Mouse (Mus musculus) hindbrain, postnatal 0 days (tissue): ENCODE measurements at regions not wholly inside any gene's neighbourhood (a gene's known extent, or its start where the extent isn't known, plus 50 kb on each side); places are given as distances from the start of the nearest gene placed in this dataset.

Source experiments
- ATAC-seq: fragments of 200-750 bp; cut with Nextera tagmentation; 2 replicates; pipeline ENCODE4 v1.8.0; 2017; ENCODE audit warnings: mild to moderate bottlenecking, moderate TSS enrichment, moderate library complexity
- DNase-seq: peaks from one replicate; pipeline ENCODE4 v3.0.0-alpha.2; 2015; ENCODE audit warnings: low spot score
- H3K27ac ChIP-seq: fragments of 300-500 bp; sonication (generic); 2 replicates; pipeline ENCODE4 v1.5.1; 2014; ENCODE audit warnings: mild to moderate bottlenecking
- H3K27me3 ChIP-seq: fragments of 300-500 bp; sonication (generic); 2 replicates; pipeline ENCODE4 v1.6.1; 2014; ENCODE audit warnings: low read length, mixed read lengths; ENCODE audit not compliant: insufficient read depth
- H3K36me3 ChIP-seq: fragments of 300-500 bp; sonication (generic); 2 replicates; pipeline ENCODE4 v1.6.1; 2014; ENCODE audit warnings: low read length, mixed read lengths; ENCODE audit not compliant: insufficient read depth
- H3K4me1 ChIP-seq: fragments of 300-500 bp; sonication (generic); 2 replicates; pipeline ENCODE4 v1.6.1; 2014; ENCODE audit warnings: antibody characterized with exemption, low read length, mixed read lengths; ENCODE audit not compliant: insufficient read depth
- H3K4me2 ChIP-seq: fragments of 300-500 bp; sonication (generic); 2 replicates; pipeline ENCODE4 v1.6.1; 2014; ENCODE audit warnings: low read depth, mild to moderate bottlenecking, low read length, moderate library complexity, mixed read lengths
- H3K4me3 ChIP-seq: fragments of 300-500 bp; sonication (generic); 2 replicates; pipeline ENCODE4 v1.5.1; 2014; ENCODE audit warnings: low read length
- H3K9ac ChIP-seq: fragments of 300-500 bp; sonication (generic); replicated peaks from 2 replicates; pipeline ENCODE4 v1.6.1; 2014; ENCODE audit warnings: mild to moderate bottlenecking, low read length, moderate library complexity, mixed read lengths
- H3K9me3 ChIP-seq: fragments of 300-500 bp; sonication (generic); 2 replicates; pipeline ENCODE4 v1.6.1; 2016; ENCODE audit warnings: low read length, mixed read lengths
- CTCF ChIP-seq: IDR thresholded peaks from 2 replicates; pipeline ENCODE4 v1.5.1; 2016; ENCODE audit warnings: antibody characterized with exemption, control low read depth, low read depth
- WGBS: fragments of 180-500 bp; shearing (Covaris S2); extraction: QIAGEN DNeasy Blood & Tissue Kit; methylation state at CpG from one replicate; pipeline ENCODE4 v1.1.7; 2014; 5-methylcytosine and 5-hydroxymethylcytosine counted together

DNA sequence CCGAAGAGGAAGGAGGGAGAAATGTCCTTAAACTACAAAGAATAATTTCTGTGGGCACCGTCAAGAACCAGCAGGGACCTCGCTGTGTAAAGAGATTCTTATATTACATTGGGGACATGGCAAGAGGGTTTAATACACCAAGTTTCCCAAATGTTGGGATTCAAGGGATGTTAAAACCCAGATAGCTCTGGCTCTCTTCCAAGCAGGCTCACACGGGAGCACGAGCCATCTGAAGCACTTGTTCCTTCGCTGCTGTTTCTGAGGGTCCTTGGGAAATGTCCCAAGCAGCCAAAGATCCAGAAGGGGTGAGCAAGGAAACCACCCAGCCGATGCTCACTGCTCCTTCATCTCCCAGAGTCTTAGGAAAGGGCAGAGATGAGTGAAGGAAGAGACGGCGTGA is 272.1 kb downstream of the Cd83 start:
- peaks cover 8% of the 10 kb centered on the region; the same call in 1 of the 2 replicates for H3K4me1 ChIP-seq
- peak overlapping the region; percentile 42; the same call in 1 of the 2 replicates for H3K4me2 ChIP-seq
- H3K9ac ChIP-seq, result no peak overlapping the region
- no peak for TF ChIP-seq CTCF
- no peaks in the 10 kb centered on the region for H3K9me3 ChIP-seq
- H3K36me3 ChIP-seq, result no peaks in the 10 kb centered on the region
- ATAC-seq, result no peak
- H3K27ac ChIP-seq, result no peak overlapping the region
- H3K4me3 ChIP-seq, result no peak overlapping the region
- H3K27me3 ChIP-seq, result no peaks in the 10 kb centered on the region
- 55% methylated on average over 9 of the region's 9 CpGs for WGBS
- peak; percentile 30 for DNase-seq

DNA sequence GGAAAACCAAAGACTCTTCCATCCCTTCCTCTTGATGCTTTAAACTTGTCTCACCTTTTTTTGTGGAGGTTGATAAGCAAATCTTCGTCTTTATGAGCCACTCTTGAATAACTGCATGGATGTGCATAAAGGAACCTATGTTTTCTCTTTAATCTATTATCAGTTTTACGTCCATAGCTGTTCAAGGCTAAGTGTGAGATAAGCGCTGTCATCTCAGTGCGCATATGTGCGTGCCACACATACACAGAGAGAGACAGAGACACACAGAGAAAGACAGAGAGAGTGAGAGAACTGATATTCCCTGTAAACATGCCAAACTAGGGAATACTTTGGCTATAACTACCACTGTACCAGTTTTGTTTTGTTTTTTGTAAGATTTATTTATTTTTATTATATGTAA is 273.0 kb downstream of the Cd83 start:
- no peak overlapping the region for H3K4me3 ChIP-seq
- 97% methylated on average over 5 of the region's 5 CpGs for WGBS
- H3K9me3 ChIP-seq, result no peaks in the 10 kb centered on the region
- H3K27me3 ChIP-seq, result no peaks in the 10 kb centered on the region
- ATAC-seq (no peak), DNase-seq (no peak)
- H3K27ac ChIP-seq, result no peak overlapping the region
- H3K36me3 ChIP-seq, result no peaks in the 10 kb centered on the region
- H3K9ac ChIP-seq, result no peak overlapping the region
- peaks cover 14% of the 10 kb centered on the region for H3K4me1 ChIP-seq
- no peak for TF ChIP-seq CTCF
- no peak overlapping the region for H3K4me2 ChIP-seq

DNA sequence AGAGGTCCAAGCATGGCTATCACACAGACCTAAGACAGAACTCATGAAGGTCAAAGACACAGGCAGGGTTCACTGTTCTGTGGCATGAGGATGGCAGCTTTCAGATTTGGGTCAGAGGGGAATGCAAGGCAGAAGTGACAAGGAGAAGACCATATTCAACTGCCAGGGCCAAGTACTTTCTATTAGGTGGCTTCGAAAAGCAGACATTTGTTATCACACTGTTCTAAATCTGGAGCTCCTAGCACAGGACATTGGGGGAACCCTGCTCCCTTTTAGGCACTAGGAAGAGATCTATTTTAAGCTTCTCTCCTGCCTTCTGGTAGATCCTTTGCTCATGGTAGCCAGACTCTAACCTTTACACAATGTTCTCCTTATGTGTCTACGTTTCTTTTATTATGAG is 273.7 kb downstream of the Cd83 start:
- WGBS, result 90% methylated on average over 2 of the region's 2 CpGs
- peaks cover 15% of the 10 kb centered on the region for H3K4me1 ChIP-seq
- no peak for DNase-seq
- no peak overlapping the region for H3K4me2 ChIP-seq
- no peaks in the 10 kb centered on the region for H3K9me3 ChIP-seq
- H3K4me3 ChIP-seq, result no peak overlapping the region
- no peak for ATAC-seq
- no peak overlapping the region for H3K9ac ChIP-seq
- H3K27me3 ChIP-seq, result no peaks in the 10 kb centered on the region
- H3K27ac ChIP-seq, result no peak overlapping the region
- no peak for TF ChIP-seq CTCF
- no peaks in the 10 kb centered on the region for H3K36me3 ChIP-seq

DNA sequence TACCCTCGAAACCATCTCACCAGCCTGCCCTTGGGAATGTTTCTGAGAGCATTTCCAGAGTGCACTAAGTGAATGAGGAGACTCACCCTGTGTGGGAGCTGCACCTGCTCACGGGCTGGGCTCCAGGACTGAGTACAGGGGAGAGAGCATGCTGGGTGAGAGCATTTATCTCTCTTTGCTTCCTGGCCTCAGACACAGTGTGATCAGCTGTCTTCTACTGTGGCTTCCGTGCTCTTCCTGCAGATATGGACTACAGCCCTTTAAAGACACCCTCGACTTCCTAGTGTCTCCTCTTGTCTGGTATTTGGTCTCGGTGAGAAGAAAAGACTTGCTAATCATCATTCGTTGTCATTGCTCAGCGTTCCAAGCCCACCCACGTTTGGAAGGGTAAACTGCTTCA is 274.9 kb downstream of the Cd83 start:
- Histone ChIP-seq H3K4me1 (peaks cover 15% of the 10 kb centered on the region), H3K4me2 (no peak overlapping the region), H3K9me3 (no peaks in the 10 kb centered on the region), H3K27me3 (no peaks in the 10 kb centered on the region), H3K27ac (no peak overlapping the region), H3K36me3 (no peaks in the 10 kb centered on the region), H3K4me3 (no peak overlapping the region), H3K9ac (no peak overlapping the region)
- DNase-seq, result no peak
- no peak for TF ChIP-seq CTCF
- no peak for ATAC-seq
- WGBS, result 51% methylated on average over 8 of the region's 8 CpGs

DNA sequence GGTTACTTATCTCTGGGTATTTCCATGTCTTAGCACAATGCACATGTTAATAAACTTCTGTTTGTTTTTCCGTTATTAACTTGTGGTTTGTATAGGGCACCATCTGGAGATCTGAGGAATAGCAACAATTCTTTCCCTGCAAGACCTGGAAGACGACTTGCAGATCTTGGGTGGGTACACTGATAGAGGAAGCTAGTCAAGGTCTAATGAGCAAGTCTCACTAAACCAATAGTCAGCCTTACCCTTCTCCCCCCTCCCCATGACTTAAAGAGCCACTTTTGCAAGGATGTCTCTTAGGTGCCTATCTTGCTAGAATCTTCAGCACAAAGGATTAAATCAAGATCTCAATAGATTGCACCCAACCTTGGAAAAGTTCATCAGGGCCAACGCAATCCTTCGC is 276.7 kb downstream of the Cd83 start:
- 80% methylated on average over 4 of the region's 4 CpGs for WGBS
- Histone ChIP-seq H3K36me3 (no peaks in the 10 kb centered on the region), H3K4me1 (peaks cover 10% of the 10 kb centered on the region), H3K27me3 (no peaks in the 10 kb centered on the region), H3K4me3 (no peak overlapping the region), H3K27ac (no peak overlapping the region), H3K4me2 (no peak overlapping the region), H3K9me3 (no peaks in the 10 kb centered on the region), H3K9ac (no peak overlapping the region)
- TF ChIP-seq CTCF, result no peak
- DNase-seq, result no peak
- no peak for ATAC-seq

DNA sequence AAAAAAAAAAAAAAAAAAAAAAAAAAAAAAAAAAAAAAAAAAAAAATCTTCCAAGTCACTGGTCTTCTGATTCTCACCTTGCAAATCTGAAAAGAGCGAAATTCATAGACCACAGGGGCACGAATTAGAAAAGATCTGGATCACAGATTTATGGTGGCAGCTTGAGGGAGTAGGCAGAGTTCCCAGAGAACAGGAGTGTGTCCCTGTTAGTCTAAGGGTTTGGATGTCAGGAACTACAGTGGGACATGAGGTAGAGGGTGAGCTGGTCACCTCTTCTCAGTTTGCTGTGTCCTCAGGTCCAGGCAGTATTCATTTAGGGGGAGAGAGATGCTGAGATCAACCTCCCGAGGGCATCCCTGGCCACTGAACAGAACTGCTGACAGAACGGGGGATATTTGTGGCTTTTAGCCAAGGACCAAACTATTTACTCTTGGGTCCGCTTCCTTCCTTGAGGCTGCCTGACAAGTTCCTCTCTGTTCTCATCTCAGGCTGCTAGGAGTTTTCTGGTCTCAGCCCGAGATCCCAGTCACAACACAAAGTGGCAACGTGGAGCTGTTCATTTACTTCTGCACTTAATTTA is 277.2 kb downstream of the Cd83 start:
- ATAC-seq (no peak), DNase-seq (peak; percentile 56)
- Histone ChIP-seq H3K4me1 (peaks cover 7% of the 10 kb centered on the region; the same call in 1 of the 2 replicates), H3K9ac (no peak overlapping the region), H3K36me3 (no peaks in the 10 kb centered on the region), H3K4me2 (peak overlapping the region; percentile 1; the same call in 1 of the 2 replicates), H3K4me3 (no peak overlapping the region), H3K9me3 (no peaks in the 10 kb centered on the region), H3K27me3 (no peaks in the 10 kb centered on the region), H3K27ac (no peak overlapping the region)
- WGBS, result 27% methylated on average over 7 of the region's 7 CpGs
- no peak for TF ChIP-seq CTCF

DNA sequence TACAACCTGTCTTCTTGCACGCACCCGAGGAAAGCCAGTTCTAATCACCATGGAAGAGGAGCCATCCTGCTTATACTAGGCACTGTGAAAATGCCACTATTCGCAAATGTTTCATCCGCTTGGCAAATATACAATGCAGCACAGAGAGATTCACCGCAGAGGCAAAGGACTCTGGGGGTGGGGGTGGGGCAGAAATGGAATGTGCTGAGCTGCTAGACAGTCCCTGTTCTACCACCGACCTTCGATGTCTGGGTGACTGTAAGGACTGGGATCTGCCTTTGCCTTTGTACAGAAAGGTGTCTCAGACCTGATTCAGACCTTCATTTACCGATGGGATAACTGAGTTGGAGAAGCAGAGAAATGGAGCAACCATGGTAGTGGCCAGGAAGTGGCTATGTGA is 278.7 kb downstream of the Cd83 start:
- ATAC-seq (no peak), DNase-seq (no peak)
- no peaks in the 10 kb centered on the region for H3K36me3 ChIP-seq
- no peak overlapping the region for H3K4me2 ChIP-seq
- no peak overlapping the region for H3K9ac ChIP-seq
- H3K4me3 ChIP-seq, result no peak overlapping the region
- 57% methylated on average over 8 of the region's 8 CpGs for WGBS
- H3K9me3 ChIP-seq, result no peaks in the 10 kb centered on the region
- H3K4me1 ChIP-seq, result peaks cover 7% of the 10 kb centered on the region; the same call in 1 of the 2 replicates
- no peak for TF ChIP-seq CTCF
- no peak overlapping the region for H3K27ac ChIP-seq
- H3K27me3 ChIP-seq, result no peaks in the 10 kb centered on the region
